Mouse (Mus musculus): ENCODE measurements around the gene Chrne.

DNA sequence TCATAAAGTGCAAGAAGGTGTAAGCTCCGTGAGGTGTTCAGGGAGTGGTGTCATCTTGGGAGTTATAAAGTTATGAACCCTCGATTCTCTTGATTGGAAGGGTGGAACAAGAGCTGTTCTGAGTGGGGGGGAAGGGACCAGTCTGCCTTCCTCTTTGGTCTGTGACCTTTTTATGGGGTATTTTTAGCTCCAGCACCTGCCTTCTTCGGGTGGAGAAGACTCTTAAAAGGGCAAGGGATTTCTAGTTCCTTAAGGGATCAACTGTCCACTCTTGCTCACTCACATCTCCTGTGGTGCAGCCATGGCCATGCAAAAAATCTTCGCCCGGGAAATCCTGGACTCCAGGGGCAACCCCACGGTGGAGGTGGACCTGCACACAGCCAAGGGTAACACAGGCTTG is 38.6 kb upstream of the Chrne start:
- TF ChIP-seq CTCF (IDR thresholded peaks at IDR 0.05; ENCODE audit: borderline replicate concordance, extremely low read depth, insufficient read depth, insufficient read length) = no peak
- no peak for TF ChIP-seq POLR2A (IDR thresholded peaks at IDR 0.05; ENCODE audit: borderline replicate concordance, extremely low read depth, insufficient read depth, insufficient read length, poor library complexity, severe bottlenecking)
